Mouse (Mus musculus) small intestine, adult 2 months (tissue): Measurements from ENCODE around the gene 1110051M20Rik. TPM values are rescaled to one million over a fixed set of nuclear protein-coding genes. Genes with fewer than 3 reads are reported as not detected.

Source experiments
- H3K27ac ChIP-seq: fragments of 200-500 bp; 2 replicates; pipeline ENCODE4 v1.5.1; 2012; ENCODE audit warnings: low read depth, low read length, control low read depth, inconsistent platforms; ENCODE audit not compliant: insufficient read depth
- H3K27me3 ChIP-seq: fragments of 200-500 bp; 2 replicates; pipeline ENCODE4 v1.6.1; 2012; ENCODE audit warnings: mild to moderate bottlenecking, moderate library complexity, low read length, inconsistent platforms; ENCODE audit not compliant: control insufficient read depth, insufficient read depth
- H3K36me3 ChIP-seq: fragments of 200-500 bp; 2 replicates; pipeline ENCODE4 v1.6.1; 2012; ENCODE audit warnings: mild to moderate bottlenecking, low read length, control low read depth, inconsistent platforms; ENCODE audit not compliant: control insufficient read depth, insufficient read depth
- H3K4me1 ChIP-seq: fragments of 200-500 bp; 2 replicates; pipeline ENCODE4 v1.6.1; 2012; ENCODE audit warnings: low read length, inconsistent platforms, mixed read lengths; ENCODE audit not compliant: control insufficient read depth, insufficient read depth, insufficient read length
- H3K4me3 ChIP-seq: fragments of 200-500 bp; 2 replicates; pipeline ENCODE4 v1.5.1; 2012; ENCODE audit warnings: low read depth, mild to moderate bottlenecking, control low read depth, inconsistent platforms, low read length, moderate library complexity
- CTCF ChIP-seq: fragments of 200-500 bp; IDR thresholded peaks from 2 replicates; pipeline ENCODE4 v1.5.1; 2012; ENCODE audit warnings: low read depth, mild to moderate bottlenecking, control low read depth, inconsistent platforms, low read length, moderate library complexity, mixed read lengths; ENCODE audit not compliant: insufficient replicate concordance, insufficient read length; ENCODE audit errors: extremely low read depth
- POLR2A ChIP-seq: fragments of 200-500 bp; IDR thresholded peaks from 2 replicates; pipeline ENCODE4 v1.6.1; 2012; ENCODE audit warnings: low read depth, mild to moderate bottlenecking, control low read depth, inconsistent platforms, low read length, moderate library complexity
- WGBS: fragments of 180-500 bp; shearing (Covaris S2); methylation state at CpG from one replicate; pipeline ENCODE4 v1.1.7; 2018; 5-methylcytosine and 5-hydroxymethylcytosine counted together
- polyA plus RNA-seq: library from polyadenylated mRNA; depleted of rRNA; stranded (reverse); fragments of >200 nt; gene quantifications from 2 replicates; pipeline ENCODE4 v1.2.3, GENCODE M21; 2012

The 1110051M20Rik gene
- polyA plus RNA-seq, 1 experiment: 3.9 TPM

- H3K36me3 ChIP-seq: no peaks in the 10 kb centered on the region
- 35% methylated on average over 2 of the region's 2 CpGs for WGBS
- H3K4me3 ChIP-seq: no peak overlapping the region
- H3K27ac ChIP-seq: peak overlapping the region; percentile 85
- no peak for TF ChIP-seq CTCF
- TF ChIP-seq POLR2A: no peak
- H3K4me1 ChIP-seq: peaks cover 17% of the 10 kb centered on the region; the same call in 1 of the 2 replicates
- H3K27me3 ChIP-seq: no peaks in the 10 kb centered on the region
These were observed 122.6 kb downstream of the 1110051M20Rik start for GRCm38 (mm10) chr2:91321923-91322322.

DNA sequence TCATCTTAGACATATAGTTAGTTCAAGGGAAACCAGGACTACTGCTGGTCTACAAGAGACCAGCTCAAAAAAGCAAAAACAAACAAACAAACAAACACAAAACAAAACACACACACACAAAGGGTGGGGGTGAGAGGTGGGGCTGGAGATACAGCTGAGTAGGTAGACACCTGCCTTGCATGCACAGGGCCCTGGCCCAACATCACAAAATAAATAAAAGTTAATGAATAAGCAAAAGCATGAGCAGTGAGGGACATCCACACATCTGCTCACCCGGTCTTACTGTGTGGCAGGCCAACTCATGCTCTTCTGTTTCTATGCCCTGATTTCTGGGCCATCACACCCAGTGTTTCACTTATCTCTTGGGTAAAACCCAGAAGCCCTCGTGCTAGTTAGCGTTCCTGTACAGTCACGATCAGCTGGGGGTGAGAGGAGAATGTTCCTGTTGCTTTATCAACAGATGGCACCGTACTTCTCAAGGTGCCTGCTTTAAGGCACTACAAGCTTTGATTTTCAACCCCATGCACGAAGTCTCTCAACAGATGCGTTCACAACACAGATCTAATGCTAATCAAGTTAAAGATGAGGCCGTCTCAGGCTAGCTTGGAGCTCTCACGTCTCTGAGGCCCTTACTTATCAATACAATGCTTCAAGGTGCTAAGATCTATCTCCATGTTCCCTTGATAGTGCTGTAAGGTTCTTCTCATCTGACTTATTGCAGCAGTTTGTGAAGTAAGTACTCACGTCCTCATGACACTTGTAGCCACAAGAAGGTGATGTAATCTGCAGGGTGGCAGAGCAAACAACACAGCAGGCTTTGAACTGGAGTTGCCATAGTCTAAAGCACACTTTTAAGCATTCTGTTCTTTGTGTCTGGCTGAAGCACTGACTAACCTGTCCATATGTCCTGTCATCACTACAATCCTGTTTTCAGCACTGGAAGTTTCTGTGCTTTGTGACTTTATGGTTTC lies 123.7 kb downstream of the 1110051M20Rik start:
- Histone ChIP-seq H3K4me3 (no peak overlapping the region), H3K4me1 (peaks cover 17% of the 10 kb centered on the region; the same call in 1 of the 2 replicates), H3K27me3 (no peaks in the 10 kb centered on the region), H3K27ac (peak overlapping the region; percentile 85), H3K36me3 (no peaks in the 10 kb centered on the region)
- TF ChIP-seq CTCF: no peak
- TF ChIP-seq POLR2A: no peak
- 36% methylated on average over 10 of the region's 10 CpGs for WGBS

DNA sequence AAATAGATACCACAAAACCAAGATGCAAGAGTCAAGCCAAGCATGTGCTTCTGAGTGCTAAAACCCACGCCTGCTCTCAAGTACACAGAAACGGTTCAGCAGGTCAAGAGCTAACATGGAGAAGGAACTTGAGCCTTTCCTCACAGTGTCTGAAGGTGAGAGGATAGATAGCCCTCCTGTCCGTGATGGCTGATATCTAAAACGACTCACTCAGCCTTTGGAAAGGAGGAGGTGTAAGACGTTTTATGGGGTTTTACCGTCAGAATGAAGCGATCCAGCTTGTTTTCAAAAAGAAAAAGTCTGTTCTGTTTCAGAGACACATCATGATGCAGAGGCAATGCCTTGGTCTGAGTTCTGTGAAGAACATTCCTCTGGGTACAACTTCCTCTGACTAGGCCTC lies 130.3 kb downstream of the 1110051M20Rik start:
- Histone ChIP-seq H3K4me1 (peaks cover 8% of the 10 kb centered on the region), H3K27me3 (no peaks in the 10 kb centered on the region), H3K27ac (no peak overlapping the region), H3K36me3 (no peaks in the 10 kb centered on the region), H3K4me3 (no peak overlapping the region)
- no peak for TF ChIP-seq POLR2A
- TF ChIP-seq CTCF: no peak
- 90% methylated on average over 7 of the region's 7 CpGs for WGBS

GRCm38 (mm10) chr2:91312578-91313311 lies 131.8 kb downstream of the 1110051M20Rik start:
- H3K4me1 ChIP-seq: peaks cover 12% of the 10 kb centered on the region
- WGBS: 50% methylated on average over 10 of the region's 10 CpGs
- no peaks in the 10 kb centered on the region for H3K36me3 ChIP-seq
- H3K27ac ChIP-seq: no peak overlapping the region
- no peaks in the 10 kb centered on the region for H3K27me3 ChIP-seq
- TF ChIP-seq POLR2A (no peak), CTCF (no peak)
- H3K4me3 ChIP-seq: no peak overlapping the region

GRCm38 (mm10) chr2:91309546-91309945 lies 135.0 kb downstream of the 1110051M20Rik start:
- TF ChIP-seq POLR2A (no peak), CTCF (no peak)
- Histone ChIP-seq H3K27ac (no peak overlapping the region), H3K4me1 (peaks cover 15% of the 10 kb centered on the region), H3K36me3 (no peaks in the 10 kb centered on the region), H3K4me3 (no peak overlapping the region), H3K27me3 (no peaks in the 10 kb centered on the region)
- WGBS: 41% methylated on average over 3 of the region's 3 CpGs

DNA sequence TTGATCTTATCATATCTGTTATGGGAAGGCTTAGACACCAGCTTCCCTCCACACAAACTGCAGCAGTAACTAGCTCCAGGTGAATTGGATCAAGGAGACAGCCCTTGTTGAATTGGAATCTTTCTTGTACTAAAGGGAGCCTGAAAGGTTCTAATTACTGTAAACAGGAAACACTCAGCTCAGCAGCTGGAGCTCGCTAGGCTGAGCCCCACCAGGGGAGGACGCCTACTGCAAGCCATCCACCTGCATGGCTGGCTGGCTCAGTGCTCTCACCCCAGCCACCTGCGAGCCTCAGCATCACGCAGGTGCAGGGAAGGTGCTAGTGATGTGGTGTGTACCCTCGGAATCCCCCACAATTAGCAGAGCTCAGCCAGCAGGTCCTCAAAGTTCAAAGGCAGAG lies 135.8 kb downstream of the 1110051M20Rik start:
- H3K27ac ChIP-seq: peak overlapping the region; percentile 8; the same call in 1 of the 2 replicates
- H3K27me3 ChIP-seq: no peaks in the 10 kb centered on the region
- peaks cover 15% of the 10 kb centered on the region for H3K4me1 ChIP-seq
- H3K36me3 ChIP-seq: no peaks in the 10 kb centered on the region
- no peak overlapping the region for H3K4me3 ChIP-seq
- TF ChIP-seq POLR2A: no peak
- TF ChIP-seq CTCF: no peak
- 12% methylated on average over 5 of the region's 5 CpGs for WGBS

- no peak overlapping the region for H3K27ac ChIP-seq
These were observed 137.9 kb downstream of the 1110051M20Rik start for GRCm38 (mm10) chr2:91306589-91306988.

More at GRCm38 (mm10) chr2:91306589-91306988, 137.9 kb downstream of the 1110051M20Rik start:
- H3K27me3 ChIP-seq: no peaks in the 10 kb centered on the region
- H3K36me3 ChIP-seq: no peaks in the 10 kb centered on the region
- H3K4me3 ChIP-seq: no peak overlapping the region
- TF ChIP-seq CTCF (no peak), POLR2A (no peak)
- H3K4me1 ChIP-seq: peaks cover 12% of the 10 kb centered on the region
